Mouse (Mus musculus) heart, postnatal 0 days (tissue): ENCODE results near the gene Spsb2. TPM values are rescaled to one million over a fixed set of nuclear protein-coding genes. Genes with fewer than 3 reads are reported as not detected.

Experiments used
- ATAC-seq: fragments of 200-750 bp; cut with Nextera tagmentation; 2 replicates; pipeline ENCODE4 v1.8.0; 2017; ENCODE audit warnings: low read depth, moderate number of reproducible peaks, moderate library complexity; ENCODE audit not compliant: insufficient read depth
- DNase-seq: peaks from one replicate; pipeline ENCODE4 v3.0.0-alpha.2; 2016; ENCODE audit warnings: low spot score
- H3K27ac ChIP-seq: fragments of 300-500 bp; sonication (generic); 2 replicates; pipeline ENCODE4 v1.5.1; 2014; ENCODE audit warnings: low read depth, mild to moderate bottlenecking
- H3K27me3 ChIP-seq: fragments of 300-500 bp; sonication (generic); 2 replicates; pipeline ENCODE4 v1.6.1; 2014; ENCODE audit warnings: low read length, mixed read lengths; ENCODE audit not compliant: control insufficient read depth, insufficient read depth
- H3K36me3 ChIP-seq: fragments of 300-500 bp; sonication (generic); replicated peaks from 2 replicates; pipeline ENCODE4 v1.6.1; 2014; ENCODE audit warnings: low read length, mixed read lengths; ENCODE audit not compliant: control insufficient read depth, insufficient read depth
- H3K4me1 ChIP-seq: fragments of 300-500 bp; sonication (generic); 2 replicates; pipeline ENCODE4 v1.6.1; 2014; ENCODE audit warnings: antibody characterized with exemption; ENCODE audit not compliant: control insufficient read depth, insufficient read depth
- H3K4me2 ChIP-seq: fragments of 300-500 bp; sonication (generic); 2 replicates; pipeline ENCODE4 v1.6.1; 2014; ENCODE audit warnings: low read depth, mild to moderate bottlenecking, low read length, moderate library complexity
- H3K4me3 ChIP-seq: fragments of 300-500 bp; sonication (generic); 2 replicates; pipeline ENCODE4 v1.5.1; 2014; ENCODE audit warnings: low read depth, low read length
- H3K9ac ChIP-seq: fragments of 300-500 bp; sonication (generic); replicated peaks from 2 replicates; pipeline ENCODE4 v1.6.1; 2014; ENCODE audit warnings: low read depth, low read length, mixed read lengths
- H3K9me3 ChIP-seq: fragments of 300-500 bp; sonication (generic); replicated peaks from 2 replicates; pipeline ENCODE4 v1.6.1; 2016; ENCODE audit warnings: low read length; ENCODE audit not compliant: control insufficient read depth
- CTCF ChIP-seq: IDR thresholded peaks from 2 replicates; pipeline ENCODE4 v1.5.1; 2016; ENCODE audit warnings: antibody characterized with exemption, control low read depth, low read depth
- EP300 ChIP-seq: IDR thresholded peaks from 2 replicates; pipeline ENCODE4 v1.6.1; 2016; ENCODE audit warnings: antibody characterized with exemption, low read depth
- WGBS: fragments of 180-500 bp; shearing (Covaris S2); extraction: QIAGEN DNeasy Blood & Tissue Kit; methylation state at CpG from one replicate; pipeline ENCODE4 v1.1.7; 2014; 5-methylcytosine and 5-hydroxymethylcytosine counted together
- polyA plus RNA-seq: library from polyadenylated mRNA; unstranded; fragments of >200 nt; fragmentation: Nextera tagmentation; extraction: Ambion mirVana; gene quantifications from 2 replicates; pipeline ENCODE4 v1.2.1, GENCODE M21; 2015
- total RNA-seq: library from RNA; depleted of rRNA; stranded (reverse); fragments of >200 nt; gene quantifications from 2 replicates; pipeline ENCODE4 v1.2.3, GENCODE M21; 2014; ENCODE audit warnings: low replicate concordance

Gene Spsb2
- total and polyA plus RNA-seq, 2 experiments from 2014 or later: 5.9 to 7.0 TPM

- H3K36me3 ChIP-seq: no peaks in the 10 kb centered on the region
- peaks cover 7% of the 10 kb centered on the region; the same call in 1 of the 2 replicates for H3K4me1 ChIP-seq
- 0 out of 2 replicates have a peak overlapping the region, but pooled peaks have one; percentile 50 for H3K4me3 ChIP-seq
- H3K9me3 ChIP-seq: no peaks in the 10 kb centered on the region
- DNase-seq: peak; percentile 4
- TF ChIP-seq EP300: no peak
- TF ChIP-seq CTCF: no peak
- no peak overlapping the region for H3K9ac ChIP-seq
- 41% methylated on average over 19 of the region's 19 CpGs for WGBS
- peak overlapping the region; percentile 86 for H3K4me2 ChIP-seq
- no peak for ATAC-seq
- 0 out of 2 replicates have a peak, but pooled peaks cover 7% of the 10 kb centered on the region for H3K27me3 ChIP-seq
- H3K27ac ChIP-seq: no peak overlapping the region
Measured at GRCm38 (mm10) chr6:124767920-124768703, 40.3 kb upstream of the Spsb2 start.

DNA sequence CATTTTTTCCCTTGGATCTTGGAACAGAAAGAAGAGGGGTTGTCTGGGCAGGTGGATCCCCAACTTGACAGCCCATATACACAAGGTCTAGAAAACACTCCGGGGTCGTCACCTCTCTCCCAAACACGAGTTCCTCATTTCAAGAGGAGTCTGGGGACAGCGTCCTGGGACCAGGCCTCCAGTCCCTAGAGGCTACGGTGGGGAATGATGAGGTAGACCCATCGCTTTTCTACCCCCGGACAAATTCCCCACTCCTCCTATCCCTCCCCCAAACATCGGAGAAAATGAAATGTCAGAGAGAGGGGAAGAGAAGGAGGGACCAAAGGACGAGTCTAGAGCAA is 39.8 kb upstream of the Spsb2 start:
- H3K9ac ChIP-seq: no peak overlapping the region
- H3K4me3 ChIP-seq: peak overlapping the region; percentile 50
- peak overlapping the region; percentile 86 for H3K4me2 ChIP-seq
- DNase-seq (peak; percentile 3), ATAC-seq (no peak)
- H3K27me3 ChIP-seq: 0 out of 2 replicates have a peak, but pooled peaks cover 7% of the 10 kb centered on the region
- peaks cover 7% of the 10 kb centered on the region; the same call in 1 of the 2 replicates for H3K4me1 ChIP-seq
- TF ChIP-seq EP300 (no peak), CTCF (no peak)
- no peaks in the 10 kb centered on the region for H3K36me3 ChIP-seq
- WGBS: 13% methylated on average over 9 of the region's 9 CpGs
- H3K27ac ChIP-seq: no peak overlapping the region
- no peaks in the 10 kb centered on the region for H3K9me3 ChIP-seq

DNA sequence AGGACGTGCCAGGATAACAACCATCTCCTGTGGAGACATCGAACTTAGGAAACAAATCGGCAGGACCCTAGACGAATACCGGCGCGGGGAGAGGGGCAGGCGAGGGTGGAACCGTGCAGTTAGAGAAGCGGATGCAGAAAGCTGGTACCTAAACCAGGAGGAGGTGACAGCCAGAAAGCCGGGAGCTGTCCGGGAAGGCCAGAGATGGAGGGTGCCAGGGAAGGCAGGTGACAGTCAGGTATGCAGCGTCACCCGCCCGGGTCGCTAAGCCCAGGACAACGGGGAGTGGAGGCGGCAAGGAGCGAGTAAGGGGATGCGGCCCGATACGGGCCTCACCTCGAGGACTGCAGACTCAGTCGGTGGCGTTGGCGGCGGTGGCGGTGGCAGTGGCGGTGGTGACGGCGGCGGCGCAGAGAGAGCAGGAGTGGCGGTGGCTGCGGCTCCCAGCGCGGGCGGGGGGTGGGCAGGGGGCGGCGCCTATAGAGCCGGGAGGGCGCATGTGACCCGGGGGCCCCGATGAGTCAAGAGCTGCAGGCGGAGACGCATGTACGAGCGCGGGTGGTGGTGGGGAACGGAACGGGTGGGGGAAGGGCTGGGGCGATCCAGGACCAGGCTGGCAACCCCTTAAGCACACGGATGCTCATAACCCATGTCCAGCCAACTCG is 39.2 kb upstream of the Spsb2 start, which contains the start of gene Eno2:
Gene Eno2, minus strand, starts transcription at position 573 of the 665 bp plus-strand sequence.
- DNase-seq: peak; percentile 38
- Histone ChIP-seq H3K27me3 (0 out of 2 replicates have a peak, but pooled peaks cover 7% of the 10 kb centered on the region), H3K36me3 (no peaks in the 10 kb centered on the region), H3K9ac (peak within 1 kb of the TSS; percentile 37), H3K9me3 (no peaks in the 10 kb centered on the region), H3K4me3 (peak within 1 kb of the TSS; percentile 50), H3K27ac (no peak within 1 kb of the TSS), H3K4me2 (peak within 1 kb of the TSS; percentile 86), H3K4me1 (peaks cover 7% of the 10 kb centered on the region; the same call in 1 of the 2 replicates)
- TF ChIP-seq EP300 (no peak), CTCF (no peak)
- WGBS: 1% methylated on average over 43 of the region's 54 CpGs
- ATAC-seq: peak; percentile 83

DNA sequence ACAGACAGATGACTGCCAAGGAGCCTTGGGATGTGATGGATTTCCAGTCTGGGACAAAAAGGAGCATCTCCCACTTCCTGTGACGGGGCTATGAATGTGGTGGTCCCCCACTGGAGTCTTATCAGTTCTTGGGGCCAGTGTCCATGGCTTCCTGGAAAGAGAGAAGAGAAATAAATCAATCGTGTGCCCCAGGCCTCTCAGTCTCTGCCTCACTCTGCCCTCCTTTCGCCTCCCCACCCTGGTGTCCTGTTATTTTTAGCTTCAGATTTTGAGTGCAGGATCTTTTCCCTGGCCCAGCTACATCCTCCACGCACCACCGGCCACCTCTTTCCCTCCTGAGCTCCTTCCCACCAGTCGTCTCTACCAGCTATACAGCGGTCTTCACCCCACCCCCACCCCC is 38.4 kb upstream of the Spsb2 start:
- no peak for DNase-seq
- Histone ChIP-seq H3K9me3 (no peaks in the 10 kb centered on the region), H3K4me1 (peaks cover 7% of the 10 kb centered on the region; the same call in 1 of the 2 replicates), H3K27ac (no peak overlapping the region), H3K4me2 (peak overlapping the region; percentile 86), H3K27me3 (0 out of 2 replicates have a peak, but pooled peaks cover 7% of the 10 kb centered on the region), H3K9ac (0 out of 2 replicates have a peak overlapping the region, but pooled peaks have one; percentile 37), H3K36me3 (no peaks in the 10 kb centered on the region), H3K4me3 (0 out of 2 replicates have a peak overlapping the region, but pooled peaks have one; percentile 50)
- 26% methylated on average over 7 of the region's 7 CpGs for WGBS
- TF ChIP-seq EP300 (no peak), CTCF (no peak)
- no peak for ATAC-seq

DNA sequence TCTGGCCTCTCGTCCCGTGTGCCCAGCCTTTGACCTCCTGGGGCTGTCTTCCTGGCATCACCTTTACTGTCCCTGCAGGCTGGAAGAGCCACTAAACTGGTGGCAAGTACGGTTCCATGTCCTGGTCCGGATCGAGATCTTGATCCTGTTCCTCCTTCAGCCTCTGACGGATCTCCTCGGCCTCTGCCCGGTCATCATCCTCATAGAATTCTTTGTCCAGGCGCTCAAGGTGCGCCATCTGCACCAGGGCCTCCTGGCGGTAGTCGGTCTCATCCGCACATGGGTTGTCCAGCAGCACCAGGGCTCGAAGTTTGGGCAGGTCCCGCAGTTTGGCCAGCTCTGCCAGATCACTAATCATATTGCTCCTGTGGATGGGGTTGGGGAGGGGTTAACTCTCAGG is 38.0 kb upstream of the Spsb2 start:
- no peak overlapping the region for H3K4me3 ChIP-seq
- no peak overlapping the region for H3K4me2 ChIP-seq
- WGBS: 82% methylated on average over 15 of the region's 15 CpGs
- TF ChIP-seq EP300 (no peak), CTCF (no peak)
- no peaks in the 10 kb centered on the region for H3K9me3 ChIP-seq
- ATAC-seq (no peak), DNase-seq (no peak)
- peaks cover 7% of the 10 kb centered on the region; the same call in 1 of the 2 replicates for H3K4me1 ChIP-seq
- no peaks in the 10 kb centered on the region for H3K36me3 ChIP-seq
- 0 out of 2 replicates have a peak, but pooled peaks cover 7% of the 10 kb centered on the region for H3K27me3 ChIP-seq
- no peak overlapping the region for H3K27ac ChIP-seq
- H3K9ac ChIP-seq: no peak overlapping the region
